Mouse (Mus musculus): ENCODE data around the gene Naaladl2. TPM values are rescaled to one million over a fixed set of nuclear protein-coding genes. Genes with fewer than 3 reads are reported as not detected.
A peak's percentile ranks its signal among the peaks of the same experiment; 100 is the strongest.

Naaladl2 gene
- polyA plus RNA-seq, 1 experiment from 2014 or later, result 3.9 TPM

- no peak overlapping the region for H3K4me3 ChIP-seq (replicated peaks; ENCODE audit: low read depth, low read length)
- ATAC-seq (replicated peaks; ENCODE audit: low FRiP score, low read depth) (no peak), DNase-seq (ENCODE audit: low spot score) (peak; percentile 34)
- 70% methylated on average over 1 of the region's 1 CpGs for WGBS
- no peaks in the 10 kb centered on the region for H3K36me3 ChIP-seq (ENCODE audit: insufficient read depth, low read length)
- H3K27me3 ChIP-seq (ENCODE audit: insufficient read depth, low read length), result no peaks in the 10 kb centered on the region
- no peak for TF ChIP-seq CTCF (IDR thresholded peaks at IDR 0.05; ENCODE audit: low read depth)
- no peak overlapping the region for H3K27ac ChIP-seq
- H3K9me3 ChIP-seq (replicated peaks; ENCODE audit: low read length), result no peaks in the 10 kb centered on the region
- H3K4me2 ChIP-seq (ENCODE audit: low read length), result no peak overlapping the region
- H3K9ac ChIP-seq (ENCODE audit: low read depth, low read length), result no peak overlapping the region
- H3K4me1 ChIP-seq (replicated peaks; ENCODE audit: insufficient read depth, low read length), result no peaks in the 10 kb centered on the region
Observed at GRCm38 (mm10) chr3:23973727-23974126, 1170.3 kb downstream of the Naaladl2 start.

GRCm38 (mm10) chr3:23972747-23973667, 1171.1 kb downstream of the Naaladl2 start:
- TF ChIP-seq CTCF (IDR thresholded peaks at IDR 0.05; ENCODE audit: low read depth), result no peak
- DNase-seq (ENCODE audit: low spot score) (peak; percentile 51), ATAC-seq (replicated peaks; ENCODE audit: low FRiP score, low read depth) (no peak)
- H3K27me3 ChIP-seq (ENCODE audit: insufficient read depth, low read length), result no peaks in the 10 kb centered on the region
- H3K36me3 ChIP-seq (ENCODE audit: insufficient read depth, low read length), result no peaks in the 10 kb centered on the region
- 59% methylated on average over 4 of the region's 4 CpGs for WGBS
- no peak overlapping the region for H3K27ac ChIP-seq
- no peak overlapping the region for H3K4me3 ChIP-seq (replicated peaks; ENCODE audit: low read depth, low read length)
- no peaks in the 10 kb centered on the region for H3K4me1 ChIP-seq (replicated peaks; ENCODE audit: insufficient read depth, low read length)
- no peak overlapping the region for H3K4me2 ChIP-seq (ENCODE audit: low read length)
- no peaks in the 10 kb centered on the region for H3K9me3 ChIP-seq (replicated peaks; ENCODE audit: low read length)
- no peak overlapping the region for H3K9ac ChIP-seq (ENCODE audit: low read depth, low read length)

DNA sequence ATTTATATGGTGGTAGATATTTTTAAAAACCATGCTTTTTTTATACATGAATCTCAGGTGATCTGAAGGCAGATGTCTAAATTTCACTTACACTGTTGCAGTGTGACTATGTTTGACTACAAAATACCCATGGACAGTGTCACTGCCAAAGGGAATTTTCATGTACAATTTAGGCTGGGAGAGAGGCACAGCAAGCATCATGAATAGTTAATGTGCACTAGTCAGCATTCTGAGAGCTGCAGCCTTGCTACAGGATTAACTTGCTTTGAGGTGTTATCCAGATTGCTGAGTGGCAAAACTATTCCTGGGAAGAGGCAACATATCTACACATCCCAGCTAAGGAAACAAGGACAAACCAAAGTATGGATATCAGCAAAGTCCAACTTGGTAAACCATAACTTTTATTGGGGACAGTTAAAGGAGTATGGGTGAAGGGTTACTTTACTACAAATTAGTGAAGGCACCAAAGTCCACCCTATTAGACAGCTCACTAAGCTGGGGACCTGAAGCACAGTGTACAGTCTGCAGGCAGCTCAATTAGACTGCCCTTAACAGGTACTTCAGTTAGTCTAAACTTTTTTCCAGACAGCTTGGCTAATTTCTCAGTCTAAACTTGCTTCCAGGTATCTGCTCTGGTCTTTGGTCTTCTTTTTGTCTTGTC, 1181.0 kb downstream of the Naaladl2 start:
- H3K27me3 ChIP-seq (ENCODE audit: insufficient read depth, low read length), result no peaks in the 10 kb centered on the region
- H3K4me3 ChIP-seq (replicated peaks; ENCODE audit: low read depth, low read length), result no peak overlapping the region
- no peak overlapping the region for H3K27ac ChIP-seq
- no peak for TF ChIP-seq CTCF (IDR thresholded peaks at IDR 0.05; ENCODE audit: low read depth)
- no peaks in the 10 kb centered on the region for H3K36me3 ChIP-seq (ENCODE audit: insufficient read depth, low read length)
- ATAC-seq (replicated peaks; ENCODE audit: low FRiP score, low read depth) (no peak), DNase-seq (ENCODE audit: low spot score) (no peak)
- no peaks in the 10 kb centered on the region for H3K9me3 ChIP-seq (replicated peaks; ENCODE audit: low read length)
- no peak overlapping the region for H3K4me2 ChIP-seq (ENCODE audit: low read length)
- H3K9ac ChIP-seq (ENCODE audit: low read depth, low read length), result no peak overlapping the region
- no peaks in the 10 kb centered on the region for H3K4me1 ChIP-seq (replicated peaks; ENCODE audit: insufficient read depth, low read length)

DNA sequence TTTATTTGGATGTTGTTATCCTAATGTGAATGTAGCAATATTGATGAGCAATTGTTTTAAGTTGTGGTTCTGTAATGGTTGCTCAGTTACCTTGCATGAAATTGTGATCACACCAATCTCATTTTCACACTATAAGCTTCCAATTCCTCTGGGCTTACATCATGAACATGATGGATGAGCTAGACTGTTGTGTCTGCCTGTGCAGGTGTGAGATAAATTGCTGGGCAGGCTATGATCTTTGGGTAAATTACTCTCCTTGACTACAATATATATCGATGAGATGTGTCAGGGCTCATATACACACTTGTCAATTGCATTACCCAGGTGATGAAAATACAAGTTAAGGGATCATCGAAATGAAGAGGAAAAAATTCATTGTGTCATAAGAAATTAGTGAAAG, 1197.9 kb downstream of the Naaladl2 start:
- Histone ChIP-seq H3K9me3 (replicated peaks; ENCODE audit: low read length) (no peaks in the 10 kb centered on the region), H3K4me1 (replicated peaks; ENCODE audit: insufficient read depth, low read length) (no peaks in the 10 kb centered on the region), H3K4me3 (replicated peaks; ENCODE audit: low read depth, low read length) (no peak overlapping the region), H3K9ac (ENCODE audit: low read depth, low read length) (no peak overlapping the region), H3K4me2 (ENCODE audit: low read length) (no peak overlapping the region), H3K27ac (no peak overlapping the region), H3K36me3 (ENCODE audit: insufficient read depth, low read length) (no peaks in the 10 kb centered on the region), H3K27me3 (ENCODE audit: insufficient read depth, low read length) (no peaks in the 10 kb centered on the region)
- no peak for DNase-seq (ENCODE audit: low spot score)
- TF ChIP-seq CTCF (IDR thresholded peaks at IDR 0.05; ENCODE audit: low read depth), result no peak
- no peak for ATAC-seq (replicated peaks; ENCODE audit: low FRiP score, low read depth)
- WGBS, result 85% methylated on average over 2 of the region's 2 CpGs

DNA sequence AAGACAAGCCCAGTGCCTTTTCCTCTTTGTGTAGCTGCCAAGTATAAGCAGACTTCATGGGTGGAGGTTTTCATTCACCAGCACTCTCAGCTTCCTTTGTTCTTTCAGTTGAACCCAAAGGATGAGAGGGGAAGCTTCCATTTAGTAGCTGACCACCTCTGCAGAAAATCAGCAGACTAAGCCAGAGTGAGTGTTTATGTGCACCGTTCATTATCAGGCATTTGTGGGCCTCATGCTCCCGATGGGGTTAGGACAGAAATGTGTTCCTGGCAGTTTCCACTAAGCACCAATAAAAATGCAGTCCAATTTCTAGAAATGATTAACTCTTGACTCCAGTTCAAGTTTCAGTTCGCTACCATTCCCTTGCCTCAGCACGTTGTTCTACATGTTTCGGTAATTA, 1206.8 kb downstream of the Naaladl2 start:
- no peaks in the 10 kb centered on the region for H3K9me3 ChIP-seq (replicated peaks; ENCODE audit: low read length)
- H3K4me2 ChIP-seq (ENCODE audit: low read length), result peak overlapping the region; percentile 4; the same call in 1 of the 2 replicates
- 29% methylated on average over 5 of the region's 5 CpGs for WGBS
- TF ChIP-seq CTCF (IDR thresholded peaks at IDR 0.05; ENCODE audit: low read depth), result no peak
- no peaks in the 10 kb centered on the region for H3K27me3 ChIP-seq (ENCODE audit: insufficient read depth, low read length)
- H3K36me3 ChIP-seq (ENCODE audit: insufficient read depth, low read length), result no peaks in the 10 kb centered on the region
- no peak overlapping the region for H3K4me3 ChIP-seq (replicated peaks; ENCODE audit: low read depth, low read length)
- no peak for ATAC-seq (replicated peaks; ENCODE audit: low FRiP score, low read depth)
- peak; percentile 41 for DNase-seq (ENCODE audit: low spot score)
- no peaks in the 10 kb centered on the region for H3K4me1 ChIP-seq (replicated peaks; ENCODE audit: insufficient read depth, low read length)
- H3K27ac ChIP-seq, result no peak overlapping the region
- H3K9ac ChIP-seq (ENCODE audit: low read depth, low read length), result no peak overlapping the region

DNA sequence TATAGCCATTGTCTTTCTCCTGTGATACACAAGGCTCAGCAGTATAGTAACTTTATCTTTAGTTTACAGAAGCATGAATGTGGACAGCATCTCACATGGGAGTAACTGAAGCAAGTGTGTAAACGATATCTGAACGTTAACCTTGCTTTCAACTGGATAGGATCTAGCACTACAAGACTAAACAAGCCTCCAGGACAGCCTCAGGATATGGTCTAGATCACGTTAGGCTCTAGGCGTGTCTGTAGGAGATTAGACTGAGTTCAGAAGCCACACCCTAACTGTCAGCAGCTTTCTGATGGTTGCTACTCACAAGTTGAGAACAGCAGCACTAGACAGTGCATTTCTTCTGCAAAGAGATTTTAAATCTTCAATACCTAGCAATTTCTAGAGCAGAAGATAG, 1216.0 kb downstream of the Naaladl2 start:
- ATAC-seq (replicated peaks; ENCODE audit: low FRiP score, low read depth) (no peak), DNase-seq (ENCODE audit: low spot score) (no peak)
- Histone ChIP-seq H3K4me2 (ENCODE audit: low read length) (no peak overlapping the region), H3K9ac (ENCODE audit: low read depth, low read length) (no peak overlapping the region), H3K9me3 (replicated peaks; ENCODE audit: low read length) (no peaks in the 10 kb centered on the region), H3K27me3 (ENCODE audit: insufficient read depth, low read length) (no peaks in the 10 kb centered on the region), H3K27ac (no peak overlapping the region), H3K4me3 (replicated peaks; ENCODE audit: low read depth, low read length) (no peak overlapping the region), H3K36me3 (ENCODE audit: insufficient read depth, low read length) (no peaks in the 10 kb centered on the region), H3K4me1 (replicated peaks; ENCODE audit: insufficient read depth, low read length) (no peaks in the 10 kb centered on the region)
- WGBS, result 56% methylated on average over 4 of the region's 4 CpGs
- TF ChIP-seq CTCF (IDR thresholded peaks at IDR 0.05; ENCODE audit: low read depth), result no peak

Data from kidney, postnatal 0 days (tissue).